In genomic region chr2:69294508-69294907, GRCm38 (mm10) we compare ENCODE assay signal across 43 mouse cellular contexts. TPM values are rescaled to one million over a fixed set of nuclear protein-coding genes. Genes with fewer than 3 reads are reported as not detected.
"Had no signal": no experiment of that assay in that cellular context is flagged by ENCODE, and none has a peak within 500 bp of the region (broad histone marks: within the 10 kb centered on the region; RNA-seq: fewer than 3 reads in every experiment).

No protein-coding gene starts in this region.

- DNase-seq: left cerebral cortex, postnatal 4 days; liver; liver, embryonic 13.5 days; lung, adult 18-20 months; lung, adult 2 months; lung, embryonic 14.5 days; lung, postnatal 10 days; lung, postnatal 14 days; lung, postnatal 36 days; lung, postnatal 4 days; midbrain, embryonic 14.5 days had no signal

- H3K4me1 ChIP-seq: limb, embryonic 10.5 days; limb, embryonic 12.5 days; limb, embryonic 13.5 days; limb, embryonic 15.5 days; liver, embryonic 13.5 days; liver, embryonic 15.5 days; lung, embryonic 15.5 days; megakaryocyte, embryonic 14.5 days; midbrain, embryonic 10.5 days; midbrain, embryonic 12.5 days; midbrain, embryonic 13.5 days; midbrain, embryonic 15.5 days; neural tube, embryonic 12.5 days had no signal

- H3K36me3 ChIP-seq: limb, embryonic 10.5 days; limb, embryonic 12.5 days; limb, embryonic 13.5 days; limb, embryonic 15.5 days; liver, embryonic 13.5 days; liver, embryonic 15.5 days; lung, embryonic 15.5 days; midbrain, embryonic 10.5 days; midbrain, embryonic 12.5 days; midbrain, embryonic 13.5 days; midbrain, embryonic 15.5 days; neural tube, embryonic 12.5 days had no signal

- ATAC-seq: lung, postnatal 0 days; midbrain, embryonic 13.5 days; midbrain, embryonic 15.5 days; midbrain, embryonic 16.5 days had no signal

- H3K4me2 ChIP-seq: limb, embryonic 12.5 days; limb, embryonic 13.5 days; limb, embryonic 15.5 days; liver, embryonic 13.5 days; liver, embryonic 15.5 days; lung, embryonic 14.5 days; lung, embryonic 15.5 days; midbrain, embryonic 11.5 days; midbrain, embryonic 12.5 days; midbrain, embryonic 13.5 days; midbrain, embryonic 15.5 days; neural tube, embryonic 12.5 days had no signal

- H3K27me3 ChIP-seq: limb, embryonic 12.5 days; limb, embryonic 13.5 days; limb, embryonic 15.5 days; liver, embryonic 13.5 days; liver, embryonic 15.5 days; lung, embryonic 15.5 days; megakaryocyte, embryonic 14.5 days; midbrain, embryonic 12.5 days; midbrain, embryonic 13.5 days; midbrain, embryonic 15.5 days; neural tube, embryonic 12.5 days had no signal

- H3K27ac ChIP-seq: left cerebral cortex, adult 2 months; limb, embryonic 10.5 days; limb, embryonic 12.5 days; limb, embryonic 13.5 days; limb, embryonic 15.5 days; liver, embryonic 13.5 days; liver, embryonic 14.5 days; liver, embryonic 15.5 days; lung, embryonic 15.5 days; macrophage; midbrain, embryonic 10.5 days; midbrain, embryonic 12.5 days; midbrain, embryonic 13.5 days; midbrain, embryonic 15.5 days; neural tube, embryonic 12.5 days had no signal

- H3K9ac ChIP-seq: limb, embryonic 12.5 days; limb, embryonic 13.5 days; limb, embryonic 15.5 days; liver, embryonic 13.5 days; liver, embryonic 14.5 days; liver, embryonic 15.5 days; lung, embryonic 14.5 days; lung, embryonic 15.5 days; midbrain, embryonic 12.5 days; midbrain, embryonic 13.5 days; midbrain, embryonic 15.5 days; neural tube, embryonic 12.5 days had no signal

- H3K9me3 ChIP-seq: limb, embryonic 10.5 days; limb, embryonic 12.5 days; limb, embryonic 13.5 days; limb, embryonic 15.5 days; liver, embryonic 13.5 days; liver, embryonic 15.5 days; lung, embryonic 15.5 days; midbrain, embryonic 10.5 days; midbrain, embryonic 12.5 days; midbrain, embryonic 13.5 days; midbrain, embryonic 15.5 days; neural tube, embryonic 12.5 days had no signal

- H3K4me3 ChIP-seq: left cerebral cortex, adult 2 months; limb, embryonic 10.5 days; limb, embryonic 12.5 days; limb, embryonic 13.5 days; limb, embryonic 15.5 days; liver, embryonic 13.5 days; liver, embryonic 15.5 days; lung, embryonic 15.5 days; megakaryocyte, embryonic 14.5 days; midbrain, embryonic 10.5 days; midbrain, embryonic 12.5 days; midbrain, embryonic 13.5 days; midbrain, embryonic 15.5 days; myocyte; neural tube, embryonic 12.5 days had no signal

RNA-seq across cellular contexts. Expression of gene Abcb11, which starts 47.9 kb away (rescaled TPM):
- total RNA-seq: left cerebral cortex, adult 18-20 months; left cerebral cortex, adult 2 months; left cerebral cortex, adult 8-10 months; left cerebral cortex, postnatal 14 days; left cerebral cortex, postnatal 25 days; left cerebral cortex, postnatal 36 days; megakaryocyte progenitor cell, adult 5-6 weeks; megakaryocyte, adult 5-6 weeks; megakaryocyte-erythroid progenitor cell, adult 5-6 weeks; monocyte, adult 5-6 weeks had no signal
- polyA plus RNA-seq: limb, embryonic 10.5 days; limb, embryonic 11.5 days; limb, embryonic 12.5 days; limb, embryonic 13.5 days; limb, embryonic 14.5 days; limb, embryonic 15.5 days; lung, embryonic 14.5 days; macrophage; midbrain, embryonic 10.5 days; midbrain, embryonic 11.5 days; midbrain, embryonic 12.5 days; midbrain, embryonic 13.5 days; midbrain, embryonic 14.5 days; midbrain, embryonic 15.5 days; midbrain, embryonic 16.5 days; midbrain, postnatal 0 days; myocyte; neural tube, embryonic 11.5 days; neural tube, embryonic 12.5 days had no signal
